ENCODE assay signal across 25 mouse cellular contexts in the genomic region with DNA sequence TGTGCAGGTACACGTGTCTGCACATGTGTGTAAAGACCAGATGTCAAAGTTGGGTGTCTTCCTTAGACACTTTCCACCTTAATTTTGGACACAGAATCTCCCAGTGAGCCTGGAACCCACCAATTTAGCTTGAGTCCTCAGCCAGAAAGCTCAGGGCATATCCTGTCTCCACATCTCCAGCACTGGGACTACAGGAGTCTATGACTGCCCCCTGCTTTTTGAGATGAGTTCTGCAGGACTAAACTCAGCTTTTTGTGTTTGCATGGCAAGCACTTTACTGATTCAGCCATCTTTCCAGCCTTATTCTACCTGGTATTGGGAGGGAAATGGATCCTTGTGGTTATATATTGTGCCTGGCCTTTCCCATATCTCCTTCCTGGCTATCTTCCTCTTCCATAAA. TPM values are rescaled to one million over a fixed set of nuclear protein-coding genes. Genes with fewer than 3 reads are reported as not detected.
A peak's percentile ranks its signal among the peaks of the same experiment; 100 is the strongest.
DNase-seq lines count a peak whose midpoint lies in the region; ATAC-seq and TF ChIP-seq lines count a peak whose summit lies in the region.
"Had no signal": no experiment of that assay in that cellular context is flagged by ENCODE, and none has a peak within 500 bp of the region (broad histone marks: within the 10 kb centered on the region; RNA-seq: fewer than 3 reads in every experiment).

No protein-coding gene starts in this region.

- ATAC-seq in kidney, postnatal 0 days (replicated peaks; ENCODE audit: low FRiP score, low read depth): no peak
- no peak for ATAC-seq in kidney, embryonic 16.5 days (ENCODE audit: low FRiP score, low TSS enrichment)
- no peak for ATAC-seq in forebrain, embryonic 16.5 days
- ATAC-seq: forebrain, embryonic 13.5 days; hindbrain, embryonic 16.5 days; liver, postnatal 0 days; midbrain, embryonic 13.5 days had no signal

- no peaks in the 10 kb centered on the region for H3K27me3 ChIP-seq in kidney, postnatal 0 days (ENCODE audit: insufficient read depth, low read length)
- H3K27me3 ChIP-seq in kidney, embryonic 16.5 days (ENCODE audit: insufficient read depth, low read length): no peaks in the 10 kb centered on the region
- no peaks in the 10 kb centered on the region for H3K27me3 ChIP-seq in forebrain, embryonic 16.5 days (replicated peaks; ENCODE audit: control insufficient read depth, insufficient read depth, low read length)
- H3K27me3 ChIP-seq: forebrain, embryonic 13.5 days; midbrain, embryonic 13.5 days; neural tube, embryonic 12.5 days had no signal

- H3K9ac ChIP-seq in kidney, postnatal 0 days (ENCODE audit: low read depth, low read length): no peak overlapping the region
- no peak overlapping the region for H3K9ac ChIP-seq in kidney, embryonic 16.5 days (replicated peaks; ENCODE audit: low read length)
- H3K9ac ChIP-seq in forebrain, embryonic 16.5 days (replicated peaks; ENCODE audit: low read depth, low read length): no peak overlapping the region
- H3K9ac ChIP-seq: forebrain, embryonic 13.5 days; limb, embryonic 12.5 days; liver, postnatal 0 days; midbrain, embryonic 13.5 days; neural tube, embryonic 12.5 days had no signal

- no peak overlapping the region for H3K4me3 ChIP-seq in kidney, postnatal 0 days (replicated peaks; ENCODE audit: low read depth, low read length)
- H3K4me3 ChIP-seq in kidney, embryonic 16.5 days (ENCODE audit: low read length): no peak overlapping the region
- no peak overlapping the region for H3K4me3 ChIP-seq in cortical plate, adult 2 months (ENCODE audit: insufficient read depth, low read length)
- H3K4me3 ChIP-seq in forebrain, embryonic 16.5 days (replicated peaks; ENCODE audit: low read length): no peak overlapping the region
- H3K4me3 ChIP-seq: forebrain, embryonic 13.5 days; limb, embryonic 12.5 days; megakaryocyte, embryonic 14.5 days; midbrain, embryonic 13.5 days; neural tube, embryonic 12.5 days had no signal

- no peak overlapping the region for H3K4me2 ChIP-seq in kidney, postnatal 0 days (ENCODE audit: low read length)
- H3K4me2 ChIP-seq in kidney, embryonic 16.5 days (replicated peaks; ENCODE audit: low read depth, low read length): no peak overlapping the region
- H3K4me2 ChIP-seq in forebrain, embryonic 16.5 days (ENCODE audit: low read length): no peak overlapping the region
- H3K4me2 ChIP-seq: forebrain, embryonic 13.5 days; heart, embryonic 11.5 days; limb, embryonic 12.5 days; liver, embryonic 11.5 days; midbrain, embryonic 13.5 days; neural tube, embryonic 12.5 days had no signal

- peak; percentile 35; the same call in 1 of the 2 replicates for TF ChIP-seq CTCF in kidney, postnatal 0 days (IDR thresholded peaks at IDR 0.05; ENCODE audit: low read depth)
- peak; percentile 36 for TF ChIP-seq CTCF in cortical plate, adult 2 months (IDR thresholded peaks at IDR 0.05; ENCODE audit: extremely low read depth, insufficient read depth, low read length)

- no peaks in the 10 kb centered on the region; the same call in 1 of the 2 replicates for H3K9me3 ChIP-seq in kidney, postnatal 0 days (replicated peaks; ENCODE audit: low read length)
- H3K9me3 ChIP-seq in kidney, embryonic 16.5 days (ENCODE audit: low read length): no peaks in the 10 kb centered on the region
- H3K9me3 ChIP-seq in forebrain, embryonic 16.5 days (ENCODE audit: control insufficient read depth, low read length): no peaks in the 10 kb centered on the region
- H3K9me3 ChIP-seq: forebrain, embryonic 13.5 days; midbrain, embryonic 13.5 days; neural tube, embryonic 12.5 days had no signal

- H3K36me3 ChIP-seq in kidney, postnatal 0 days (ENCODE audit: insufficient read depth, low read length): no peaks in the 10 kb centered on the region
- no peaks in the 10 kb centered on the region for H3K36me3 ChIP-seq in kidney, embryonic 16.5 days (ENCODE audit: insufficient read depth, low read length)
- no peaks in the 10 kb centered on the region for H3K36me3 ChIP-seq in forebrain, embryonic 16.5 days (ENCODE audit: control insufficient read depth, insufficient read depth)
- H3K36me3 ChIP-seq: limb, embryonic 12.5 days; midbrain, embryonic 13.5 days; neural tube, embryonic 12.5 days had no signal

- H3K27ac ChIP-seq in kidney, postnatal 0 days: no peak overlapping the region
- no peak overlapping the region for H3K27ac ChIP-seq in kidney, embryonic 16.5 days (ENCODE audit: low read length)
- no peak overlapping the region for H3K27ac ChIP-seq in cortical plate, adult 2 months (ENCODE audit: insufficient read depth, low read length)
- H3K27ac ChIP-seq in forebrain, embryonic 16.5 days (ENCODE audit: low read length): no peak overlapping the region
- H3K27ac ChIP-seq: forebrain, embryonic 13.5 days; limb, embryonic 12.5 days; midbrain, embryonic 13.5 days; neural tube, embryonic 12.5 days had no signal

- no peak for TF ChIP-seq POLR2A in cortical plate, adult 2 months (IDR thresholded peaks at IDR 0.05; ENCODE audit: extremely low read depth, insufficient read depth, low read length)

- 67% methylated on average over 1 of the region's 1 CpGs for WGBS in kidney, postnatal 0 days
- 63% methylated on average over 1 of the region's 1 CpGs for WGBS in kidney, embryonic 16.5 days
- 91% methylated on average over 1 of the region's 1 CpGs for WGBS in forebrain, embryonic 16.5 days

- DNase-seq in kidney, postnatal 0 days (ENCODE audit: low spot score): no peak
- DNase-seq in 3T3-L1 (ENCODE audit: low read depth, low spot score) (peak; percentile 19), A20 (ENCODE audit: low read depth, low spot score) (peak; percentile 12)
- no peak for DNase-seq in embryo, embryonic 10.5 days (ENCODE audit: low spot score)
- DNase-seq: adrenal gland, postnatal 25 days; embryo, embryonic 11 days; gastrocnemius, postnatal 10 days; kidney, adult 18-20 months; kidney, postnatal 10 days; liver, postnatal 0 days; lung, postnatal 36 days; right cerebral cortex, postnatal 25 days; spleen, adult 18-20 months; thymus, postnatal 14 days had no signal

- H3K4me1 ChIP-seq in kidney, postnatal 0 days (replicated peaks; ENCODE audit: insufficient read depth, low read length): no peaks in the 10 kb centered on the region
- H3K4me1 ChIP-seq in kidney, embryonic 16.5 days (ENCODE audit: insufficient read depth, low read length): no peaks in the 10 kb centered on the region
- H3K4me1 ChIP-seq in cortical plate, adult 2 months (ENCODE audit: control insufficient read depth, insufficient read depth, low read length): peaks cover 2% of the 10 kb centered on the region; the same call in 1 of the 2 replicates
- no peaks in the 10 kb centered on the region for H3K4me1 ChIP-seq in forebrain, embryonic 16.5 days (replicated peaks; ENCODE audit: control insufficient read depth, insufficient read depth, low read length)
- H3K4me1 ChIP-seq: forebrain, embryonic 13.5 days had no signal

RNA-seq across cellular contexts. Expression of a gene that starts 36.3 kb away (rescaled TPM):
- polyA plus RNA-seq in kidney, postnatal 0 days (2015; fragmentation: Nextera tagmentation; extraction: Ambion mirVana): 2.6 and 2.8 TPM in 2 replicates
- 9.8 and 12.9 TPM in 2 replicates for polyA plus RNA-seq in kidney, embryonic 16.5 days (2015; fragmentation: Nextera tagmentation; extraction: Ambion mirVana)
- 194 and 217 TPM in 2 replicates for polyA plus RNA-seq in cortical plate, adult 2 months (2012; rRNA removed)
- 915 and 954 TPM in 2 replicates for polyA plus RNA-seq in forebrain, embryonic 16.5 days (2015; fragmentation: Nextera tagmentation; extraction: Ambion mirVana)

Comparison
In these comparisons a context has a peak if more than half of its experiments do, and no peak if none do; other contexts are left out.
1. DNase-seq: peak in 3T3-L1 (single experiment) and A20 (single experiment); none in kidney, postnatal 0 days (single experiment) and embryo, embryonic 10.5 days (single experiment).
2. RNA of a gene that starts 36.3 kb away (polyA plus RNA-seq): 915 to 954 TPM in forebrain, embryonic 16.5 days and 194 to 217 TPM in cortical plate, adult 2 months; 9.8 to 12.9 TPM in kidney, embryonic 16.5 days and 2.6 to 2.8 TPM in kidney, postnatal 0 days; every median in the first group is over 10 times any median in the second.